Mouse (Mus musculus): Measurements from ENCODE around the gene Nkd1.

- no peak for TF ChIP-seq POLR2A (IDR thresholded peaks at IDR 0.05; ENCODE audit: borderline replicate concordance, insufficient read depth, low read length)
- TF ChIP-seq CTCF (IDR thresholded peaks at IDR 0.05; ENCODE audit: borderline replicate concordance, insufficient read depth, low read depth, low read length), result no peak
These were observed 87.9 kb downstream of the Nkd1 start for GRCm38 (mm10) chr8:88609036-88609435.
